Mouse (Mus musculus): Measurements from ENCODE around the gene Gm11549.

Gene Gm11549

DNA sequence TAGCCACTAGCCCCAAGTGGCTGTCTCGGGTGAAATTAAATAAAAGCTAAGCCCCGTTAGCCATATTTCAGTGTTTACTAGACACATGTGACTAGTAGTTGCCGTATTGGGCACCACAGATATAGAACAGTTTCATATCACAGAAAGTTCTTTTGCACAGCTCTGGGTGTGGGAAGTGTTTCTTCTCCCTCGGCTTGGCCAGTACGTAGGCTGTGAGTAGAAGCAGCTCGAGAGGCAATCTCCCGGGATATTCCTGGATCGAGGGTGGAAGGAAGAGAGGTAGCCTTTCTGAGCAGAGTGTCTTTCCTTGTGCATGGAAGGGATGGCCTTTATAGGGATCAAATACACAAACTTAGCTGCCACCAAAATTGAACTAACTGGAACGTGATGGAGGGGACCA lies 5.4 kb downstream of the Gm11549 start:
- in situ Hi-C loops (cut with MboI, MseI): no loop called here

- in situ Hi-C loops (cut with MboI, MseI): no loop called here
These were observed 10.1 kb downstream of the Gm11549 start for GRCm38 (mm10) chr3:36511491-36511890.

GRCm38 (mm10) chr3:36505809-36506735 lies 15.5 kb downstream of the Gm11549 start:
- in situ Hi-C loops (cut with MboI, MseI): no loop called here

GRCm38 (mm10) chr3:36505306-36505705 lies 16.3 kb downstream of the Gm11549 start:
- in situ Hi-C loops (cut with MboI, MseI): no loop called here

DNA sequence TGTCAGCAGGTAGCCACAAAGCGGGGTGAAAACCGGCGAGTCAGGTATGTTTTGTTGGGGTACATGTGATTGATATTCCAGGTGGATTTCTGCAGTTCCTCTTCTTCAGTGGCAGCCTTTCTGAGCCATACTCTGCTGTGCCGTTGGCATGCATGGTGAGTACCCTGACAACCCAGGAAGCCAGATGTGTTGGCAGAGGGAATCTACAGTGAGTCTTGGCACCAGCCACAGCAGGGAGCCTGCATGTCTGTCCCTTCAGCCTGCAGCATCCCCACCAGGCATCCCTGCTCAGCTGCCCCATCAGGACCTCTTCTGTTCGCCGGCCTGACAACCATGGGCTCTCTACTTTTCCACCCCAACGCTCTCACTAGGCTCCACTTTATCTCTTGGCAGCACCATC lies 20.1 kb downstream of the Gm11549 start:
- in situ Hi-C loops (cut with MboI, MseI): no loop called here

- in situ Hi-C loops (cut with MboI, MseI): no loop called here
These were observed 20.6 kb downstream of the Gm11549 start for GRCm38 (mm10) chr3:36500976-36501375.

DNA sequence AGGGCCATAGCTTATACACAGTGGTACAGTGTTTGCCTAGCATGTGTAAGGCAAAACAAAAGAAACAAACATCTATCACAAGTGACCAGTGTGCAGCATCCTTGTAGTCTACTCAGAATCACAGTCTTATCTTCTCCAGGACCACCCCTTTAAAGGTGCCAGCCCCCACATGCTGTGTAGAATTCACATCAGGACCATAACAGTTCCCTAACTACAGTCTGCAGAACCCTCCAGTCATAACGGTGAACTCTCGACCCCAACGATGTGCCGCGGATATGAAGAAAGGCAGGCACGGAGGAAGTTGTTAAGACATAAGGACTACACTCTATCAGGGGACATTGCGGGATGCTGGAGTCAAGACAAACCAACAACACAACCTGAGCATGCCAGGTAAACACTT lies 22.2 kb downstream of the Gm11549 start:
- in situ Hi-C loops (cut with MboI, MseI): no loop called here

GRCm38 (mm10) chr3:36498224-36498623 lies 23.4 kb downstream of the Gm11549 start:
- in situ Hi-C loops (cut with MboI, MseI): no loop called here

DNA sequence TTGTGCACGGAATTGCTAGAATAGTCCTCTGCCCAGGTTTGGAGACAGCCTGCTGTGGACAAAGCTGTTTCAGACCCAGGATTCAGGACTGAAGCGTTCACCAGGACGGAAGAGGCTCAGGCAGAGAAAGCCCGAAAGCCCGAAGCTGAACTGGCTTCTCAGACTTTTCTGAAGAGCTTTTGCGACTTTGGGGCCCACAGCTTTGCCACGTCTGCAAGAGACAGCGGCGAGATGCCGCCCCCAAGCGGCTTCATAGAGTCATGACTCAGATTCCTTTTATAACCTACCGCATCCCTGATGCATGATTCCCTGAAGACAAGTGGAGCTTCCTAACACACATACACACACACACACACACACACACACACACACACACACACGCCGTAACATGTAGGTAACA lies 24.9 kb downstream of the Gm11549 start:
- in situ Hi-C loops (cut with MboI, MseI): no loop called here

DNA sequence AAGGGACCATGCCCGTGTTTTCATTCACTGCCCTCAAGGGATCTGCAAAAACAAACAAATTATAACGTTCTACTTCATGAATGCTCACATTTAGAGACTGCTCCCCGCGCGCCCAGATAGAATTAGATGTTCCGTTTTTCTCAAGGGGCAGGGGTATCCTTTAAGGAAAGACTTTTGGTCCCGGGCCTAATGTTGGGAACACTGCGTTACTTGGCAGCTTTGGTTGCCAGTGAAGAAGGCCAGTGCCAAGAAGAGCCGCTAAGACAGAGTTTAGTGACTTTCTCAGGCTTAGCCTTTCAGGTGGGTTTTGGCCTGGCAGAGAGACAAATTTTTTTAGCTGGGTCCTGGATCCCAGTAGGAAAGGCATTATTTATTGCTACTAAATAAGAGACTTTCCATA lies 25.3 kb downstream of the Gm11549 start:
- in situ Hi-C loops (cut with MboI, MseI): no loop called here

GRCm38 (mm10) chr3:36495436-36495835 lies 26.2 kb downstream of the Gm11549 start:
- in situ Hi-C loops (cut with MboI, MseI): no loop called here

GRCm38 (mm10) chr3:36494613-36495012 lies 27.0 kb downstream of the Gm11549 start:
- in situ Hi-C loops (cut with MboI, MseI): loop anchor here (5.0 kb wide), 1 partner anchor 47 kb away; no protein-coding TSS in a partner anchor

GRCm38 (mm10) chr3:36493641-36494283 lies 27.9 kb downstream of the Gm11549 start:
- in situ Hi-C loops (cut with MboI, MseI): loop anchor here (5.0 kb wide), 1 partner anchor 46 kb away; no protein-coding TSS in a partner anchor

- in situ Hi-C loops (cut with MboI, MseI): loop anchor here (5.0 kb wide), 1 partner anchor 46 kb away; no protein-coding TSS in a partner anchor
These were observed 28.8 kb downstream of the Gm11549 start for GRCm38 (mm10) chr3:36492716-36493391.

DNA sequence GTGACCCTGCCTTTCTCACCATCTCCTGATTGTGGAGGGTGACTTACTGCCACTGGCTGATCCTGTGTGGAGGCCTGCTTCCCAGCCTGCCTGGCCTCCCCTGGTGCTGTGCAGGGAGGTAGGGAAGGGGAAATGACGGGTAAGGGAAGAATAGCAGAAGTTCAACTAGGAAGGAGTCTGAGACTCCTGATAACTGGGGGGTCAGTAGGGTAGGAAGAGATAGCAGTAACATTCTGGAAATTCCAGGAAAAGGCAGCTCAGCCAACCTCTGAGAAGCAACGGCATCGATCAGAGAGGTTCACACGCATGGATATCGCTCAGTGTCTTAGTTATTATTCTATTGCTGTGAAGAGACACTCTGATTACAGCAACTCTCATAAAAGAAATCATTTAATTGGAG lies 30.1 kb downstream of the Gm11549 start:
- in situ Hi-C loops (cut with MboI, MseI): loop anchor here (5.0 kb wide), 1 partner anchor 44 kb away; no protein-coding TSS in a partner anchor

- in situ Hi-C loops (cut with MboI, MseI): no loop called here
These were observed 32.1 kb downstream of the Gm11549 start for GRCm38 (mm10) chr3:36489590-36489910.

GRCm38 (mm10) chr3:36488899-36489589 lies 32.6 kb downstream of the Gm11549 start:
- in situ Hi-C loops (cut with MboI, MseI): no loop called here

DNA sequence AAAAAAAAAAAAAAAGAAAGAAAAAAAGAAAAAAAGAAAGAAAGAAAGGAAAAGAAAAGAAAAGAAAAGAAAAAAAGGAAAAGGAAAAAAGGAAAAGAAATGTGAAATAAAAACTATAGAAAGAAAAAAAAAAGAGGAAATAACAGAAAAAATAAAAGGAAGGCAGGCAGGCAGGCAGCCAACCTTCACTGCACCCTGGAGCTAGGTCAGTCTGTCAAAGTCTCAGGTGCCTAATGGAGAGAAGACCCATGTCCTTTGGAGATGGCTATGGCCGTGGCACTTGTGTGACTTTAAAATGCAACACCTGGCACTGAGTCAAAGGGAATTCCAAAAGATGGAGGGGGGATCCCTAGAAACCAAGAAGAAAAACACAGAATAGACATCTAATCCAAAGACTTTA lies 33.2 kb downstream of the Gm11549 start:
- in situ Hi-C loops (cut with MboI, MseI): no loop called here

GRCm38 (mm10) chr3:36486881-36487280 lies 34.7 kb downstream of the Gm11549 start:
- in situ Hi-C loops (cut with MboI, MseI): no loop called here

GRCm38 (mm10) chr3:36486176-36486575 lies 35.4 kb downstream of the Gm11549 start:
- in situ Hi-C loops (cut with MboI, MseI): no loop called here

DNA sequence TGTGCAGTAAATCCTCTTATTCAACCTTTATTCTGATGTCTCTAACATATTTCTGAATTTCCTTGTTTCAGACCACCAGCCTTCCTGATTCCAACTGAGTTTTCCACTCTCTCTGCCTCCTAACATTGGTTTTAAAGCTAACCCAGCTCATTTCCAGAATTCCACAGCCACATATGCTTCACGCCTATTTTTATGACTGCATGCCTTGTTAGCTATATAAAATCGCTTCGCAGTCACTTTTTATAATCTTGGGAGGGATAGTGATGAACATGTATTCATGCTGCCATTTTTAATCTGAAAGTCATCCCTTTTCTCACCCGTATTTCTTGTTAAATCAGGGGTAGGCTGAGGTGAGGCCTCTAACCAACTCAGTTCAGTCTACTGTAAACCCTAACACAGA lies 37.3 kb downstream of the Gm11549 start:
- in situ Hi-C loops (cut with MboI, MseI): no loop called here

DNA sequence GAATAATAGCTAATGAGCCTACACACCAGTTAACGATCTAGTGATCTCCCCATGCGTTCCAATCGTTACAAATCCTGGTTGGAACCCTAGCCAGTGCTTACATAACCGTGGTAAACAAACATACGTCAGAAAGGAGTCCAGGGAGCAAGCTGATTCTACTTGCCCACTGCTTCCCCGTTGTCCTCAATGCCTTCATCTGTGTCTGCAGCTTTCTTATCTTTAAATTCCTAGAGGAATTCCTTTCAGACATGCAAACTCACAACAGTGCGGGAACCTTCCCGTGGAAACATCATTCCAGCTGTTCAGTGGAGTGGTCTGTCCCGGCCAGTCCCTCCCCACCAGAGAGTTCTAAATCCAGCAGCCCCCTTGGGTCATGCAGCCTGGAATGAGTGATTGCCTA lies 38.7 kb downstream of the Gm11549 start:
- in situ Hi-C loops (cut with MboI, MseI): no loop called here
